Mouse (Mus musculus) large intestine, adult 2 months (tissue): Measurements from ENCODE around the gene Itih1. TPM values are rescaled to one million over a fixed set of nuclear protein-coding genes. Genes with fewer than 3 reads are reported as not detected.
A peak's percentile ranks its signal among the peaks of the same experiment; 100 is the strongest.

ENCODE experiments used
- DNase-seq: peaks from one replicate; pipeline ENCODE4 v3.0.0-alpha.2; 2012; ENCODE audit warnings: low read depth, low spot score
- WGBS: fragments of 180-500 bp; shearing (Covaris S2); methylation state at CpG from one replicate; pipeline ENCODE4 v1.1.7; 2018; 5-methylcytosine and 5-hydroxymethylcytosine counted together
- polyA plus RNA-seq: library from polyadenylated mRNA; depleted of rRNA; stranded (reverse); fragments of >200 nt; gene quantifications from 2 replicates; pipeline ENCODE4 v1.2.3, GENCODE M21; 2012; rRNA removed

Gene Itih1
- polyA plus RNA-seq, 1 experiment = 0.04 TPM

DNA sequence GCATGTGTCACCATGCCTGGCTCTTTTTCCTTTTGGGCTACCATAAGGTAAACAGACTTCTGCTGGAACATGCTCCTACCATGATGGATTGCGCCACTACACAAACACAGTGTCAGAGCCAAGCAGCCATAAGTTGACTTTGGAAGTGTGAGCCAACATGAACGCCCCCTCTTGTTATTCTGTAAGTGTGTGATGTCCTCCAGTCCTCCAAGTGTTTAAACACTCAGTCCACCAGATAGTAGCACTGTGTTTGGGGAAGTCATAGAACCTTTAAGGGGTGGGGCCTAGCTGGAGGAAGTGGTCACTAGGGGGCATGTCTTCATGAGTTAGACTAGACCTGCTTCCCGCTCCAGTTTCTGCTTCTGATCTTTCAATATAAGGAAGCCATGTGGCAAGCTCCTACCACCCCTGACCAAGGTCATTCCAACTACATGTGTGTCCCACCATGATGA, 35.2 kb downstream of the Itih1 start:
- 36% methylated on average over 3 of the region's 3 CpGs for WGBS
- no peak for DNase-seq

DNA sequence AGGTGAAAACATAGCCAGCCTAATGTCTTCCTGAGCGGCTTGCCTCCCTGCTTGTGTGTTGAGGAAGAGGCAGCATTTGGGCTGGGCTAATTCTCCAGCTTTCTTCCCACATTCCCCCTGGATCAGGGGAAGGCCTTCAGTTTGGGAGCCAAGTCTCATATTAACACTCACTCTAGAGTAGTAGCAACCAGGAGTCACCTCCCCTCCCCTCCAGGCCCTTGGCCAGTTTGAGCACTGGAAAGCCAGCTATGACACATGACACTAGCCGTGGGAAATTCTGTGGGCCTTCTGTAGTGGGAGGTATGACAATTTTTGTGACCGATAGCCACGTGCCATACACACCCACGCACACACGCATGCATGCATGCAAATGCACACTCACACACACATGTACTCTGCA, 37.1 kb downstream of the Itih1 start:
- DNase-seq = no peak
- WGBS = 83% methylated on average over 6 of the region's 6 CpGs

DNA sequence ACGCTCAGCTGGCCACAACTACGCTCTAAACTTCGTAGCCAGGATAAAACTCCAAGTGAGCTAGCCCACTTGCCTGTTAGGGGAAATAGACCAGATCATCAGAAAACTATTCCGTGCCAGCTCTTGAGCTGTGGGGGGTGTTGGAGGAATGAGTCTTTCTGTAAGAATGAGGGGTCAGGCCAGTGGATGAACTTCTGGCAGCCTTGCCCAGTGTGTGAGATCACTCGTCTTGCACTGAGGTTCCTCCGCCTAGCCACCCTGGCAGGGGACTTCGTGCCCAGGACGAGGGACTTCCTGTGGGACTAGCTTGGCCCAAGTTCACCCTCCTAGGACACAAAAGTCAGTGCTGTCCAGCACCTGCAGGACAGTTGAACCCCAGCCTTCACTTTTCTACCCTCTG, 38.8 kb downstream of the Itih1 start:
- DNase-seq = no peak
- 73% methylated on average over 8 of the region's 8 CpGs for WGBS

DNA sequence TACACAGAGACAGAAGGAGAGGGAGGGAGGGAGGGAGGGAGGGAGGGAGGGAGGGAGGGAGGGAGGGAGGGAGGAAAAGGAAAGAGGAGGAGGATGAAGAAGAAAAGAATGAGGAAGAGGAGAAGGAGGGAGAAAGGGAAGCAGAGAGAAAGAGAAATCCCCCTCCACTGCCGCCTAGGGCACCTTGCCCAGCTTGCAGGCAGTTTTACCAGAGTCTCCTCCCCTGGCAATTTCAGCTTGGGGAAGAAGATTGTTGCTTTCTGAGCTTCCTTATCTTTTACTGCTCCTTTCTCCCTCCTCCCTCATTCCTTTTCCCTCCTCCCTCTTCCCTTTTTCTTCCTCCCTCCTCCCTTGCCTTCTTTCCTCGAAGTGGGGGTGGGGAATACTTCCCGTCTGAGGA, 40.1 kb downstream of the Itih1 start:
- WGBS = 30% methylated on average over 3 of the region's 3 CpGs

DNA sequence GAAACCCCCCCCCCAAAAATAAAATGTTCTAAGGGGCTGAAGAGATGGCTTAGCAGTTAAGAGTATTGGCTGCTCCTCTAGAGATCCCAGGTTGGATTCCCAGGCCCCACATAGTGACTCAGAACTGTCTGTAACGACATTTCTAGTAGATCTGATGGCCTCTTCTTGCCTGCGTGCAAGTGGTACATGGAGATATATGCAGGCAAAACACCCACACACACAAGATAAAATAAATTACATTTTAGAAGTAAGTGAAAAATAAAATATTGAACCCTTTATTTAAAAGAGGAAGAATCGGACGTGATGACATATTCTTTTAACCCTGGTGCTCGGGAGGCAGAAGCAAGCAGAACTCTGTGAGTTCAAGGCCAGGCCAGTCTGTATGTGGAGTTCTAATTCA, 40.5 kb downstream of the Itih1 start:
- DNase-seq = no peak
- 83% methylated on average over 5 of the region's 5 CpGs for WGBS

More for the DNA sequence above, 40.1 kb downstream of the Itih1 start:
- DNase-seq = no peak

DNA sequence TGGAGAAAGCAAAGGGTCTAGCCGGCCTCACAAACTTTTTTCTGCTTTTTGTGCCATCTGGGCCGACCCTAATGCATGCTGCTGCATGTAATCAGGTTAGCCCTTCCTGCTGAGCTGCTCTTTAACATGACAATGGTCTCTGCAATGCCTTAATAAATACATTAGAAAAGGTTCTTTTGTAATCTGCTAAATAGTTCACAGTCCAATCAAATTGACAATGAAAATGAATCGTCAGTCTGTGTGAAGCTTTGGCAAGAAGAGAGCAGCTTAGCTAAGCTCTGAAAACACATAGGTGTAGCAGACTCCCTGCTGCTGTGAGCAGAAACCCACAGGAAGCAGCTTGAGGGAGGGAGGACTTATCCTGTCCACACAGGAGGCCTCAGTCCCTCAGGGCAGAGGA, 43.1 kb downstream of the Itih1 start:
- 73% methylated on average over 3 of the region's 3 CpGs for WGBS
- no peak for DNase-seq

DNA sequence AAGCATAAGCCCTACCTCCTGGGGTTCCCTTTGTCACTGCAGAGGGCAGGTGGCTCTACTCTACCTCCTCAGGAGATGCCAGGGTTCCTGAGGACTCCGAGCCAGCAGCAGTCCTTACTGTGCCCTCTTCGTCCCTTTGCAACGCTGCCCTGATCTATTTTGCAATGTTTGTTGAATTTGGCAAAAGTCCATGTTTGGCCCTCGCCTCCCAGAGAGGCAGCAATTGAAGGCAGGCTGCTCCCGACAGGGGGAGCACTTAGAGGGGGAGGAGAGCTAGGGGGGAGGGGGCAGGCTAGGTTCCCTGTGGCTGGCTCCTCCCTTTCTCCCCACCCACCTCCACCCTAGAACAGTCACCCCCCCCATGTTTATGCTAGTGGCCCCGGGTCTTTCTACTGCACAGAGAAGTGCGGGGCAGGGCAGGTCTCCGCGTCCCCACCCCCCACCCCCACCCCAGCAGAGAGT, 54.8 kb downstream of the Itih1 start:
- DNase-seq = peak; percentile 14
- under 1% methylated on average over 9 of the region's 9 CpGs for WGBS

DNA sequence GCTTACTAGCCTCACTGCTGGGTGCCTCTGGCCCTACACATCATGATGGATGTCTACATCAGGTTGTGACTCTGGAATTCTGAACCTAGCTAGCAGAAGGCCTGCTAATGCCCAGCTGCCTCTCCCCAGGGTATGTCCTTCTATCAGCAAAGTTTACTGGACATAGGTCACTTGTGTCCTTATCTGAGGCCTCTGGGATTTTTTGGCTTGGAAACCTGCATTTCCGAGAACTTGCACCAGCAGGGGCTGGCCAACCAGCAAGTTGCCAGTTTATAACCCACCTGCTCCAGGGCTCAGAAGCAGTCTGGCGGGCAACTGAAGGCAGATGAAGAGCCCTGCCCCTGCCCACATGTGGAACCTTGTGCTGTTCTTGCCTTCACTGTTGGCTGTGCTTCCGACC, 56.9 kb downstream of the Itih1 start, which contains the start of gene Itih4:
TSS of gene Itih4 (plus strand) at position 273 of the 400 bp plus-strand sequence.
- DNase-seq = no peak
- 91% methylated on average over 3 of the region's 3 CpGs for WGBS

DNA sequence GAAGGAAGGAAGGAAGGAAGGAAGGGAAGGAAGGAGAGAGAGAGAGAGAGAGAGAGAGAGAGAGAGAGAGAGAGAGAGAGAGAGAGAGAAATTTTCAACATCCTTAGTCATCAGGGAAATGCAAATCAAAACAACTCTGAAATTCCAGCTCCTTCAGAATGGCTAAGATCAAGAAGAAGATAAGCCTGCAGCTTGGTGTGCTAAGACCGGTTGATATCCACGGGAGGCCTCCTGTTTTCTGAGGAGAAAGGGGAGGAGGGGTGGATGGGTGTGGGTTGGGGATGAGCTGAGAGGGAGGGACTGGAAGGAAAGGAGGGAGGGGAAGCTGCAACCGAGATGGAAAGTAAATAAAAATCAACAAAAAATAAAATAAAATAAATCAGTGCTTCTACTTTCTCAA, 57.8 kb downstream of the Itih1 start:
- DNase-seq = no peak

DNA sequence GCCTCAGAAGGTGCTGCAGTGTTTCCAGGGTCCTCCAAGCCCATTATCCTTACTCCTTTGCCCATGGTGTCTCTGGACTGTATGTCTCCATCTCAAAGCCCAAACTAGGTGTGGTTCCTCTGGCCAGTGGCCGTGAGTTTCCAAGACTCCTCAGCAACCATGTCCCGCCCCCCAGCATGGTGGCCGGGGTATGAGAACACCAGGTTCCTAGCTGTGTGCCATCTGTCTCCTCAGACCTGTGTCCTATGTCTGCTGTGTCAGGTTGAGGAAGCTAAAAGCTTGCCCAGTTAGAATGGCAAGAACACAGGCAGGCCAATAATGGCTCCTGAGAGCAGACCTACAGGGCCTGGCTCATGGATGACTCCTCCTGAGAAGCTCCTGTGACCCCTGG, 61.4 kb downstream of the Itih1 start:
- 76% methylated on average over 3 of the region's 3 CpGs for WGBS
- no peak for DNase-seq

More for the DNA sequence above, 57.8 kb downstream of the Itih1 start:
- WGBS = 15% methylated on average over 3 of the region's 3 CpGs

DNA sequence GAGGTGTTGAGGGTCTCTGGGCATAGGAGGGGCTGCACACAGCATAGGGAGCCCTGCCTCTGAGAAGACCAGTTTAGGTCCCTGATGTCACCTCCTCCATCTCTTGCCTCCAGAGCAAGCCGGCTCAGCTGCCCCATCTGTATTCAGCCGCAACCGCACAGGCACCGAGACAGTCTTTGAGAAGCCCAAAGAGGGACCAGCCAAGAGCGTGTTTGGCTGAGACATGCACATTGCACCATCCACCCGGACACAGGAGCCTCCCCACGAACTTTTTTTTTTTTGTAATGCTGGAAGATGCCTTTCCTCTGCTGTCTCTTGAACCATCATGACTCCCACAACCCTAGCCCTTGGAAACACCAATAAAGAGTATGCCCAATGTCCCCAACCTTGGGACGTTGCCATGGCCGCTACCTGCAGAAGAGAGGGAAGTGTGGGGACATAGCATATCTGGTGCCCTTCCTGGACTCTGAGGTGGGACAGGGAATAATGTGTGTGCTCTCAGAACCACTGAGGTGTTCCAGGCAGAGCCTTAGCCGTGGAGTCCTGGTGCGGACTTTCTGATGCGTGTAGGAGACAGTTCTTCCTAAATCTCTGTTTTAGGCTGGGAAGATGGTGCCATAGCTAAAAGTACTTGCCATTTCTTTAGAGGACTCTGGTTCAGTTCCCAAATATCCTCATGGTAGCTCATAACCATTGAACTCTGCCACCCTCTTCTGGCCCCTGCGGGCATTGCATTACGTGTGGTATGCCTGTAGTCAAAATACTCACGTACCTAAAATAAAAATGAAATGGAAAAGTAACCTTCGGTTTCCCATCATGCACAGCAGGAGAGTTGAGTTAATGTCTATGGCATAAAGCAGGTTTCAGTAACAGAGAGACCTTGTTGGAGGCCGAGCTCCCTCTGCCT, 62.0 kb downstream of the Itih1 start:
- 69% methylated on average over 17 of the region's 17 CpGs for WGBS
- no peak for DNase-seq

DNA sequence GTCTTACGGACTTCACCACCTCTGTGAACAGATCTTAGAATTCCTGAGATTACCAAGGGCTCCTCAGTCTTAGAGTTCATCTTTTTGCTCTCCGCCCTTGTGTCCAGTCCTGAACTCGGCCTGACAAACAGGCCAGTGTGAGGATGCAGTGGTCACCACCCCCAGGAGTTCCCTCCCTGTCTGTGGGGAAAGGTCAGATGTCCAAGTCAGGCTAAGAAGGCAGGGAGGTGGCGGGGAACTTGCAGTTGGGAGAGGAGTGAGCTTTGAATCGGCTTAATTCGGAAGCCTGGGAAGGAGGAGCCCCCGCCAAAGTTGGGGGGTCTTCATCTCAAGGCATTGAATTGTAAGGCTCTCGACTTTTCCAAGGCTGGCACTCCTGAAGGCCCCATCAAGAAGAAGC, 62.8 kb downstream of the Itih1 start:
- WGBS = 71% methylated on average over 8 of the region's 8 CpGs
- no peak for DNase-seq

DNA sequence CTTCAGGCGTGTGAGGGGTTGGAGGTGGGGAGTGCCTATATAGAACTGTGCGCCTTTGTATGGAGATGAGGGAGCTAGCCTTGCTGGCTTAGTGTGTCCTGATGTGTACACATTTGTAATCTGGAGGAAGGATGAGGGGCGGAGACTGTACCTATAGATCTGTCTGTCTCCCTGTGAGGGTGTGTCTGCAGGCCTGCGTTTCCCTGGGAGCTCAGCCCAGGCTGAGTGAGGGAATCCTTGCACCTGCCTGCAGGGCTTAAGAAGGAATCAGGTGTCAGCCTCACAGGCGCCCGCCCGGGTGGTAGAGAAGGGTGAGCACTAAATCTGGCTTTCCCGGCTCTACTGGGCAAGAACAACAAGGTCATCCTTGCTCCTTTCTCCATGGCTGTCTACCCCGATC, 63.3 kb downstream of the Itih1 start:
- no peak for DNase-seq
- 26% methylated on average over 9 of the region's 9 CpGs for WGBS

Other genes starting within 250 kb of the Itih1 start
- gene Sfmbt1, start 228.4 kb downstream of the Itih1 start, polyA plus RNA-seq = 1.8 and 1.9 TPM in 2 replicates
- gene Tmem110, start 117.7 kb downstream of the Itih1 start, polyA plus RNA-seq = 8.1 and 9.1 TPM in 2 replicates
- gene Mustn1, start 64.1 kb downstream of the Itih1 start, polyA plus RNA-seq = 42.7 and 49.2 TPM in 2 replicates
- gene Itih4, start 56.8 kb downstream of the Itih1 start, polyA plus RNA-seq = 0.02 and 0.03 TPM in 2 replicates
- gene Itih3, start 19.5 kb downstream of the Itih1 start, polyA plus RNA-seq = 0.42 and 0.73 TPM in 2 replicates
- 1.5 and 2.9 TPM in 2 replicates for gene Nek4, start 8.1 kb upstream of the Itih1 start, polyA plus RNA-seq
- gene Glt8d1, start 58.1 kb upstream of the Itih1 start, polyA plus RNA-seq = 9.9 and 10.1 TPM in 2 replicates
- gene Spcs1, start 58.4 kb upstream of the Itih1 start, polyA plus RNA-seq = 206 TPM in 2 replicates
- 6.0 and 9.7 TPM in 2 replicates for gene Pbrm1, start 75.8 kb upstream of the Itih1 start, polyA plus RNA-seq
- 20.7 and 21.0 TPM in 2 replicates for gene Gnl3, start 75.9 kb upstream of the Itih1 start, polyA plus RNA-seq
- gene Smim4, start 185.7 kb upstream of the Itih1 start, polyA plus RNA-seq = 25.4 and 30.4 TPM in 2 replicates
- gene Nt5dc2, start 187.8 kb upstream of the Itih1 start, polyA plus RNA-seq = 9.5 and 9.8 TPM in 2 replicates
- 39.2 and 72.8 TPM in 2 replicates for gene Stab1, start 225.4 kb upstream of the Itih1 start, polyA plus RNA-seq